Mouse (Mus musculus) forebrain, embryonic 16.5 days (tissue): ENCODE measurements around the gene Arpc2. TPM values are rescaled to one million over a fixed set of nuclear protein-coding genes. Genes with fewer than 3 reads are reported as not detected.

Experiments used
- ATAC-seq: fragments of 200-750 bp; cut with Nextera tagmentation; 2 replicates; pipeline ENCODE4 v1.8.0; 2017; ENCODE audit warnings: mild to moderate bottlenecking, moderate library complexity
- H3K27ac ChIP-seq: fragments of 300-500 bp; sonication (generic); 2 replicates; pipeline ENCODE4 v1.5.1; 2014; ENCODE audit warnings: low read length, control low read depth
- H3K27me3 ChIP-seq: fragments of 300-500 bp; sonication (generic); replicated peaks from 2 replicates; pipeline ENCODE4 v1.6.1; 2014; ENCODE audit warnings: low read length; ENCODE audit not compliant: control insufficient read depth, insufficient read depth
- H3K36me3 ChIP-seq: fragments of 300-500 bp; sonication (generic); 2 replicates; pipeline ENCODE4 v1.6.1; 2014; ENCODE audit not compliant: control insufficient read depth, insufficient read depth
- H3K4me1 ChIP-seq: fragments of 300-500 bp; sonication (generic); replicated peaks from 2 replicates; pipeline ENCODE4 v1.6.1; 2014; ENCODE audit warnings: low read length; ENCODE audit not compliant: control insufficient read depth, insufficient read depth
- H3K4me2 ChIP-seq: fragments of 300-500 bp; sonication (generic); 2 replicates; pipeline ENCODE4 v1.6.1; 2014; ENCODE audit warnings: mild to moderate bottlenecking, low read length, control low read depth
- H3K4me3 ChIP-seq: fragments of 300-500 bp; sonication (generic); replicated peaks from 2 replicates; pipeline ENCODE4 v1.5.1; 2014; ENCODE audit warnings: mild to moderate bottlenecking, low read length, control low read depth
- H3K9ac ChIP-seq: fragments of 300-500 bp; sonication (generic); replicated peaks from 2 replicates; pipeline ENCODE4 v1.6.1; 2014; ENCODE audit warnings: low read depth, low read length, control low read depth
- H3K9me3 ChIP-seq: fragments of 300-500 bp; sonication (generic); 2 replicates; pipeline ENCODE4 v1.6.1; 2016; ENCODE audit warnings: low read length; ENCODE audit not compliant: control insufficient read depth
- WGBS: fragments of 180-500 bp; shearing (Covaris S2); extraction: QIAGEN DNeasy Blood & Tissue Kit; methylation state at CpG from one replicate; pipeline ENCODE4 v1.1.7; 2014; 5-methylcytosine and 5-hydroxymethylcytosine counted together
- polyA plus RNA-seq: library from polyadenylated mRNA; unstranded; fragments of >200 nt; fragmentation: Nextera tagmentation; extraction: Ambion mirVana; gene quantifications from 2 replicates; pipeline ENCODE4 v1.2.1, GENCODE M21; 2015

The Arpc2 gene
- polyA plus RNA-seq, 1 experiment from 2014 or later: 413 TPM

DNA sequence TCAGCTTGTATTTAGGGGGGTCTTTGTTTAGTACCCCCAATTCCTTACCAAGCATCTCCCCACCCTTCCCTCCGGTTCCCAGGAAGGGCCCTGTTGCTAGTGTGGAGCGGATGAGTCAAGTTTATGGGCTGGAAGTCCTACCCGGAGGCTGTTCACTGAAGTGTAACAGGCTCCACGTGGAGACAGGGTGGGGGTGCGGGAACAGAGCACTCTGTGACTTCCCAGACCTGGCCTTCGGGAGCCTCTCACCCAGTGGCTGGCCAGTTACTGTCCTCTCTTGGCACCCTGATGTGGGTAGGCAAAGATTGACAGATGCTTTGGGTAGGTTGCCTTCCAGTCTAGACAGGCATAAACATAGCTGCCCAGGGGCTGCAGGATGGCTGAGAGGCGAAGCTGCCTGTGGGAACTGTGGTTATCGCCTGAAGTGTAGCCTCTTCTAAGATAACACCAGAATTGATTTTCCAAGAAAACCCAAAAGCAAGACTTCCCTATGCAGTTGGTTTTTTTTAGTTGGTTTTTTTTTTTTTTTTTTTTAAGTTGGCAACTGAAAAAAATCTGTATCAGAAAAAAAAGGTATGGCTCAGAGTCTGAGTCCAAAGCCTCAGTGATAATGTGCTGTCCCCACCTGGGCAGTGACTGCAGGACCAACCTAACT, 42.1 kb downstream of the Arpc2 start:
- no peaks in the 10 kb centered on the region for H3K27me3 ChIP-seq
- 70% methylated on average over 8 of the region's 8 CpGs for WGBS
- no peak for ATAC-seq

DNA sequence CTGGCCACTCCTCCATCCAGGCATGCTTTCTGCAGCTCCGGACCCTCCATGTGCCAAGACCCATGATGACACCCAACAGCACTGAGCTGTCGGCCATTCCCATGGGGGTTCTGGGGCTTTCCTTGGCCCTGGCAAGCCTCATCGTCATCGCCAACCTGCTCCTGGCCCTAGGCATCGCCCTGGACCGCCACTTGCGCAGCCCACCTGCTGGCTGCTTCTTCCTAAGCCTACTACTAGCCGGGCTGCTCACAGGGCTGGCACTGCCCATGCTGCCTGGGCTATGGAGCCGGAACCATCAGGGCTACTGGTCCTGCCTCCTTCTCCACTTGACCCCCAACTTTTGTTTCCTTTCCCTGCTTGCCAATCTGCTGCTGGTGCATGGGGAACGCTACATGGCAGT, 42.7 kb downstream of the Arpc2 start, which contains the start of gene Gpbar1:
Gpbar1 (plus strand) TSS at position 13 of the 400 bp plus-strand sequence.
- WGBS: 93% methylated on average over 10 of the region's 10 CpGs
- Histone ChIP-seq H3K9me3 (no peaks in the 10 kb centered on the region), H3K27ac (no peak within 1 kb of the TSS), H3K4me2 (no peak within 1 kb of the TSS), H3K27me3 (no peaks in the 10 kb centered on the region), H3K4me1 (peaks cover 8% of the 10 kb centered on the region), H3K9ac (no peak within 1 kb of the TSS), H3K36me3 (peaks cover 5% of the 10 kb centered on the region; the same call in 1 of the 2 replicates), H3K4me3 (no peak within 1 kb of the TSS)
- no peak for ATAC-seq

More for the DNA sequence above, 42.1 kb downstream of the Arpc2 start:
- Histone ChIP-seq H3K27ac (no peak overlapping the region), H3K36me3 (peaks cover 5% of the 10 kb centered on the region; the same call in 1 of the 2 replicates), H3K9ac (no peak overlapping the region), H3K4me3 (no peak overlapping the region), H3K4me2 (no peak overlapping the region), H3K9me3 (no peaks in the 10 kb centered on the region), H3K4me1 (peaks cover 2% of the 10 kb centered on the region)

GRCm38 (mm10) chr1:74278988-74279387, 43.1 kb downstream of the Arpc2 start:
- H3K36me3 ChIP-seq: peaks cover 5% of the 10 kb centered on the region; the same call in 1 of the 2 replicates
- no peak overlapping the region for H3K4me2 ChIP-seq
- peaks cover 12% of the 10 kb centered on the region for H3K4me1 ChIP-seq
- 91% methylated on average over 11 of the region's 11 CpGs for WGBS
- no peak for ATAC-seq
- no peak overlapping the region for H3K9ac ChIP-seq
- no peak overlapping the region for H3K27ac ChIP-seq
- no peaks in the 10 kb centered on the region for H3K27me3 ChIP-seq
- no peak overlapping the region for H3K4me3 ChIP-seq
- no peaks in the 10 kb centered on the region for H3K9me3 ChIP-seq

DNA sequence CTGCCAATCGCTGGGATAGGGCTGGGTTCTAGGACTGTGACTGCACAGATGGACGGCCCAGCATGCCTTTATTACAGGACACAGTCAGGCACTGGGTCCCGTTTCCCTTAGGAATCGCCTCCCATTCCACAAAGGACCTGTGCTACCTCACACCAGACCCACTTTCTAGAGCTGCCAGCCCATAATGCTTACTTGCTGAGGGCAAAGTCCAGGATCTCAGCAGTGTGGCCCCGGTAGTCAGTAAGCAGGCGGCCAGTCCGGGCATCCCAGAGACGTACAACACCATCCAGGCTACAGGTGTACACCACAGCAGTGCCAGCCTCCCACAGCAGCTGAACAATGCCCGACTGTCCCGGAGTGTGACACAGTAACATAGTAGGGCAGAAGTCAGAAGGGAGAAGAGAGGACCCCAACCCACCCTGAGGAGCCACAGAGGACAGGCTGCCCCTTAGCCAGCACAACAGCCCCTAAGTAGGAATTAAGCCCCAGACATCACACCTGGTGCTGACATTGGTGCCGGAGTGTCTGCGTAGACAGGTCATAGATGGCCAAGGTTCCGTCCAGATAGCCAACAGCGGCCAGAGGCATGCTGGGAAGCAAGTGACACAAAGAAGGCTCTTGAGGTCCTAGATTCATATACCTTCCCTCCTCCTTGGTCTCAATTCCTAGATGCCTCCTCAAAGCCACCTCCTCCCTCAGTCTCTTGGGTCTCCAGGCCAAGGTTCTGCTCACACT, 44.9 kb downstream of the Arpc2 start:
- peaks cover 18% of the 10 kb centered on the region for H3K4me1 ChIP-seq
- H3K4me3 ChIP-seq: no peak overlapping the region
- H3K9me3 ChIP-seq: no peaks in the 10 kb centered on the region
- H3K36me3 ChIP-seq: peaks cover 5% of the 10 kb centered on the region; the same call in 1 of the 2 replicates
- H3K9ac ChIP-seq: no peak overlapping the region
- WGBS: 96% methylated on average over 14 of the region's 14 CpGs
- no peaks in the 10 kb centered on the region for H3K27me3 ChIP-seq
- no peak overlapping the region for H3K27ac ChIP-seq
- no peak for ATAC-seq
- no peak overlapping the region for H3K4me2 ChIP-seq

DNA sequence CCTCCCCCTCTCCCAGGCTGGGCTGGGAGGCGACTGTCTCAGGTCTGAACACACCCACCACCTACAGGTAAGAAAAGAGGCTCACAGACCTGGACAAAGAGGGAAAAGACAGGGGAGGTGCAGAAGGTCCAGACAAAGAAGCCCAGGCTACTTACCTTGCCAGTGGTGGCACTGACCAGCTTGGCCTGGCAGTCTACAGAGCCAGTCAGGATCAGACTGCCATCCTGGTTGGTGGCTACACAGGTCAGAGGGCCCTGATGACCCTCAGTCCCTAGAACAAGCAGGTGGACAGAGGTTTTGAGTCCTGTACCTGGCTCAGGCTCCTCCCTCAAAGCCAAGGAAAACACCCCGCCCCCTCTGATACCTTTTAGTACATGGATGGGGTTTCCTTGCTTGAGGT, 45.5 kb downstream of the Arpc2 start:
- no peak overlapping the region for H3K4me3 ChIP-seq
- no peak overlapping the region for H3K4me2 ChIP-seq
- H3K9ac ChIP-seq: no peak overlapping the region
- no peak for ATAC-seq
- H3K27ac ChIP-seq: no peak overlapping the region
- no peaks in the 10 kb centered on the region for H3K27me3 ChIP-seq
- peaks cover 21% of the 10 kb centered on the region for H3K4me1 ChIP-seq
- H3K36me3 ChIP-seq: peaks cover 5% of the 10 kb centered on the region; the same call in 1 of the 2 replicates
- H3K9me3 ChIP-seq: no peaks in the 10 kb centered on the region
- 90% methylated on average over 2 of the region's 2 CpGs for WGBS

GRCm38 (mm10) chr1:74281886-74282285, 46.0 kb downstream of the Arpc2 start:
- H3K4me1 ChIP-seq: peaks cover 21% of the 10 kb centered on the region
- no peak for ATAC-seq
- H3K9me3 ChIP-seq: no peaks in the 10 kb centered on the region
- no peak overlapping the region for H3K9ac ChIP-seq
- WGBS: 96% methylated on average over 8 of the region's 8 CpGs
- no peak overlapping the region for H3K27ac ChIP-seq
- no peaks in the 10 kb centered on the region for H3K27me3 ChIP-seq
- no peak overlapping the region for H3K4me3 ChIP-seq
- no peak overlapping the region for H3K4me2 ChIP-seq
- H3K36me3 ChIP-seq: peaks cover 5% of the 10 kb centered on the region; the same call in 1 of the 2 replicates

- no peak for ATAC-seq
- Histone ChIP-seq H3K4me3 (no peak overlapping the region), H3K27ac (no peak overlapping the region), H3K4me1 (peaks cover 23% of the 10 kb centered on the region), H3K36me3 (peaks cover 5% of the 10 kb centered on the region; the same call in 1 of the 2 replicates), H3K9ac (no peak overlapping the region), H3K4me2 (no peak overlapping the region), H3K27me3 (no peaks in the 10 kb centered on the region), H3K9me3 (no peaks in the 10 kb centered on the region)
- WGBS: 87% methylated on average over 10 of the region's 10 CpGs
Observed at GRCm38 (mm10) chr1:74282896-74283625, 47.2 kb downstream of the Arpc2 start.

GRCm38 (mm10) chr1:74283686-74284463, 48.0 kb downstream of the Arpc2 start:
- Histone ChIP-seq H3K27me3 (no peaks in the 10 kb centered on the region), H3K4me1 (peaks cover 23% of the 10 kb centered on the region), H3K36me3 (peaks cover 5% of the 10 kb centered on the region; the same call in 1 of the 2 replicates), H3K4me3 (peak overlapping the region; percentile 87), H3K4me2 (peak overlapping the region; percentile 84), H3K9me3 (no peaks in the 10 kb centered on the region), H3K27ac (peak overlapping the region; percentile 74), H3K9ac (peak overlapping the region; percentile 88)
- peak; percentile 29 for ATAC-seq
- 12% methylated on average over 14 of the region's 15 CpGs for WGBS
